Mouse (Mus musculus): ENCODE measurements around the gene Vamp2.
"Not testable (repeated sequence)": the region's sequence is repeated elsewhere in the genome, so short reads cannot be mapped to it uniquely, and the experiment has no call there.

Gene Vamp2

DNA sequence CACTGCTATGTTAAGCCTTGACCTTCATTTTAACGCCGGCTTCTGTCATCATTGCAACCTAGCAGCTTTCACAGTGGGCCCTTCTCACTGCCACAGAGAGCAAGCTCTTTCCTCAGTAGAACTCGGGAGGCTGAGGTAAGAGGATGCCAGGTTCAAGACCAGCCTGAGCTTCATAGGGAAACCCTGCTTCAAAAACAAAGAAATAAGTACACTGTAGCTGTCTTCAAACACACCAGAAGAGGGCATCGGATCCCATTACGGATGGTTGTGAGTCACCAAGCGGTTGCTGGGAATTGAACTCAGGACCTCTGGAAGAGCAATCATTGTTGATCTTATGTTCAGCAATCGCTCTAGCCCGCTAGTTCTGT, 7.5 kb upstream of the Vamp2 start:
- no peak for DNase-seq (ENCODE audit: low read depth)

DNA sequence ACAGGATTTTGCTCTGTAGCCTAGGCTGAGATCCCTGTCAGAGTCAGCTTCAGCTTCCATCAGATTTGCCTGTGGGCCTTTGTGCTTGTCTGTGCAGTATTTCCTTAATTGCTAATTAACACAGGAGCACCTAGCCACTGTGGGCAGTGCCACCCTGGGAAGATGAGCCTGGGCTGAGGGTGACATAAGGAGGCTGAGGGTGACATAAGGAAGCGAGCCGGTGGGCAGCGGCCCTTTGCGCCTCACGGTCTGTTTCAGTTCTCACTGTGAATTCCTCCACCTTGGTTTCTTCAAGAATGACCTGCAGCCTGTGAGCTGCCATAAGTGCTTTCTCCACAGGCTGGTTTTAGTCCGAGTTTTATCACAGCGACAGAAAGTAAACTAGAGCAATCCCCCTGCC, 6.7 kb upstream of the Vamp2 start:
- no peak for DNase-seq (ENCODE audit: low read depth)

- DNase-seq (ENCODE audit: low read depth) = no peak
These were observed 2.7 kb upstream of the Vamp2 start for GRCm38 (mm10) chr11:69085608-69086007.

GRCm38 (mm10) chr11:69086390-69086789, 1.9 kb upstream of the Vamp2 start:
- DNase-seq (ENCODE audit: low read depth) = no peak

- DNase-seq (ENCODE audit: low read depth) = no peak
These were observed 1.2 kb upstream of the Vamp2 start for GRCm38 (mm10) chr11:69087082-69087481.

- DNase-seq (ENCODE audit: low read depth) = no peak
These were observed 693 bp upstream of the Vamp2 start for GRCm38 (mm10) chr11:69087597-69087996.

DNA sequence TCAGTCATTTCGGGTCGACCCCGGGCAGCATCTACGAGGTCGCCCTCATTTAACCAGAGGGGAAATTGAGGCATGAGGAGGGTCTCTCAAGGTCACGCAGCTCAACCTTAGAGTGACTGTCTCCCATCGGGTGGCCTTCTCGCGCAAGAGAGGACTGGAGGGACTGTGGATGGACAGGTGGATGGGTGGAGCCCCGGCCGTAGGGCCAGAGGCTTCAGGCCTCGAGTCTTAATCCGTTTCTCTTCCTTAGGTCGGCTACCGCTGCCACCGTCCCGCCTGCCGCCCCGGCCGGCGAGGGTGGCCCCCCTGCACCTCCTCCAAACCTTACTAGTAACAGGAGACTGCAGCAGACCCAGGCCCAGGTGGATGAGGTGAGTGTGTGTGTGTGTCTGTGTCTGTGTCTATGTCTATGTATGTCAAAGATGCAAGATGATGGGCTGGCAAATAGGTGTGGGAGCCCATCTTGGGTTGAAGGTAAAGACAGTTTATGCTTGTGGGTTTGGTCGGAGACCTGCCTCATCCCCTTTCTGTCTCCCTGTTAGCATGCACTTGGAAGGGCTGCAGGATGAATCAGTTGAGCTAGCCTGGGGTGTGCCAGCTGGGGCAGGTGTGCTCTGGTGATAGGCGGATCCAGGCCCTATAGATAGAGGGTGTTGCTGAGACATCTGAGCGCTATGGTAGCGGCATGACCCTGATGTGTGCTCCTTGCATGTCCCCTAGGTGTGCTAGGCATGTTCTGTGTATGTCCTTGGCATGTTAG, 746 bp downstream of the Vamp2 start:
- no peak for DNase-seq (ENCODE audit: low read depth)

GRCm38 (mm10) chr11:69089616-69090290, 1.5 kb downstream of the Vamp2 start:
- DNase-seq (ENCODE audit: low read depth) = no peak

DNA sequence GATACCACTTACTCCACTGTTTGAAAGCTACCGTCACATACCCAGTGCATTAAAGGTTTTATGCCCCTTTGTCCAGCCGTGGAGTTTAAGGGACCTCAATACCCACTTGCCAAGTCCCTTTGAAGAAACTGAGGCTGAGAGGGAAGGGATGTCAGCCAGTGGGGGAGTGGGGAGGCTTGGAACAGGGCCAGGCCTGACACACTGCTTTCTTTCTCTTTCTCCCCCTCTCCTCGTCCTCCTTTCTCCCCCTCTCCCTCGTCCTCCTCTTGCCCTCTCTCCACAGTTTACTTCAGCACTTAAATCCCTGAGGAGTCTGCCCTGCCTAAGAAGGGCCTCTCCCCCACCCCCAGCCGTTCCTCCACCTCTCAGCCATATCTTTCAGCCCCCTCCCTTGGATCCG, 2.1 kb downstream of the Vamp2 start:
- no peak for DNase-seq (ENCODE audit: low read depth)

GRCm38 (mm10) chr11:69091566-69092385, 3.5 kb downstream of the Vamp2 start:
- no peak for DNase-seq (ENCODE audit: low read depth)

DNA sequence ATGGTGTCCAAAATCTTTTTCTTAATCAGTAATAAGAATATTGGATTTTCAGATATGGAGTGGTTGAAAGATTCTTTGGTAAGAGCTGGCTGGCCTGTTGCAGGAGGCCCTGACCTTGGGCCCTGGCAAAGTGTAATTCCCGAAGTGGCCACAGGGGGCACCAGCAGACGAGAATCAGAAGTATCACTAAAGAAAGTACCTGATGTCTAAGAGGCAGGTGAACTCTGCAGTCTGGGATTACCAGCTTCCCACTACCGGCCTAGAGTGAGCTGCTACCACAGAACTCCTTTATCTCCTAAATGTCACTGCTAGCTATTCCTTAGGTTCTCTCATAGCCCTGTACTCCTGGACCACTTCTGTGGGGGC, 4.1 kb downstream of the Vamp2 start:
- peak; percentile 84 for DNase-seq (ENCODE audit: low read depth)

GRCm38 (mm10) chr11:69092871-69093270, 4.6 kb downstream of the Vamp2 start:
- no peak for DNase-seq (ENCODE audit: low read depth)

DNA sequence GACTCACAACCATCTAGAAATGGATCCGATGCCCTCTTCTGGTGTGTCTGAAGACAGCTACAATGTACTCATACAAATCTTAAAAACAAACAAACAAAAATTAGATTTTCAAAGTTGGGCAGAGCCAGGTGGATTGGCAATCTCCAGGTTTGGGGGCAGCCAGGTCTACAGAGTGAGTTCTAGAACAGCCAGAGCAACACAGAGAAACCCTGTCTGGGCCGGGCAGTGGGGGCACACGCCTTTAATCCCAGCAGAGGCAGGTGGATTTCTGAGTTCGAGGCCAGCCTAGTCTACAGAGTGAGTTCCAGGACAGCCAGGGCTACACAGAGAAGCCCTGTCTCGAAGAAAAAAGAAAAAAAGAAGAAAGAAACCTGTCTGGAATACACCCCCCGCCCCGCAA, 5.6 kb downstream of the Vamp2 start:
- not testable (repeated sequence) for DNase-seq (ENCODE audit: low read depth)

DNA sequence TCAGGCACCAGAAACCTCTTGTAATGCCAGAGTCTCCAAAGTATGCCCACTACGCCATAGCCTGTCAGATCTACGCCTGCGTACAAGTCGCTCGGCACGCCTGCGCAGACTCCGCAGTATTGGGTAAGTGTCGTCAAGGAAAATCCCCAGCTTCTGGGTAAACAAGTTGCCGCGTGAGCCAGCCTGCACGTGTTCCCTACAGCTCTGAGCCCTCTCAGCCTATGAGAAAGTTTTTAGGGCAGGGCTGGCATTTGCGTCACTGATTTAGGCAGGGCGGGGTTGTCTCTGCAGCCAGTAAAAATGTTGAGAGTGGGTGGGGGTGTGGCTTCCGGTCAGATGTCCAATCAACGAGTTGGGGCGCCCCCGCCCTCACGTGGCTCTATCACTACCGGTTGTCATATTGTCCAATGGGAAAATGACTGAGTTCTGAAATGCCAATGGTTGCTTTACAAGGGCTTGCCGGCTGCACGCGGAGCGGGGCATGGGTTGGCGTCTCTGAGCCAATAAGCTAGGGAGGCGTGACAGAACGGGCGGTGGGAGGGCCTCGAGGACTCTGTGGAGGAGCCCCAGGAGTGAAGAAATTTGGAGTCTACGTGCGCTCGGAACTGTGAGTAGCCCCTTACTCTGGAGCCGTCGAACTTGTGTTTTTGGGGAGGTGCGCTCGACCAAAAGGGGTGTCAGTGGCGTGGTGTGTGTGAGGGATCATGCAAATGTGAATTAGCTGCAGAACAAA, 6.6 kb downstream of the Vamp2 start, which contains the start of gene Per1:
Gene Per1, plus strand, starts transcription at position 521 of the 733 bp plus-strand sequence.
- DNase-seq (ENCODE audit: low read depth) = peak; percentile 99

DNA sequence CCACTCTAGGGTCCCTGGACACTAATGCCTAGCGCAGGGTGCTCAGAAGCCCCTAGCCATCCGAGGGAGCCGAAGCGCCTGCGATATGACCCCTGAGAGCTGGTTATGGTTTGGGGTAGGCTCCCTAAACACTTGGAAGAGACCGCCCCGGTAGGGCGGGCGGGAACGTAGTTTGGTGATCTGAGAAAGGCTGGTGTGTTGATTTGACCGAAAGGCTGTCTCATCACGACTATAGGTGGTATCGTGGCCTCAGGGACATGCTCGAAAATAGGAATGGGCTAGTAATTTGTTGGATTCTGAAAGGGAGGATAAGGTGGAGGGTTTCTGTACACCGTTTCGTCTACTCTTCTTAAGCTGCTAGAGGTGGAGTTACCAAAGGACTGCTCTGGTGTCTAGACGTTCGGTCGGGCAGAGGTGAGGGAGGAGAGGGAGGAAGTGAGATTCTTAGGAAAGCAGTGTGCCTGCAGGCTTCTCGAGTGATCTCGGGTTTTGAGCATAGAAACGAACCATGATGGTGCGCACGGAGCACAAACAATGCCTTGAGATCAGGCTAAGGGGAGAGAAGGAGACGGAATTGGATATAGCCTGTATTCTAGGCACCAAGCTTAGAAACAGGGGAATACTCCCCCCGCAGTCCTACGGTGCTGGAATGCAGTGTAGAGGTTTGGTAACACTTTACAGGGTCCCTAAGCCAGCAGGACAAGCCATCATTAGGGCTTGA, 7.4 kb downstream of the Vamp2 start:
- peak; percentile 47 for DNase-seq (ENCODE audit: low read depth)

DNA sequence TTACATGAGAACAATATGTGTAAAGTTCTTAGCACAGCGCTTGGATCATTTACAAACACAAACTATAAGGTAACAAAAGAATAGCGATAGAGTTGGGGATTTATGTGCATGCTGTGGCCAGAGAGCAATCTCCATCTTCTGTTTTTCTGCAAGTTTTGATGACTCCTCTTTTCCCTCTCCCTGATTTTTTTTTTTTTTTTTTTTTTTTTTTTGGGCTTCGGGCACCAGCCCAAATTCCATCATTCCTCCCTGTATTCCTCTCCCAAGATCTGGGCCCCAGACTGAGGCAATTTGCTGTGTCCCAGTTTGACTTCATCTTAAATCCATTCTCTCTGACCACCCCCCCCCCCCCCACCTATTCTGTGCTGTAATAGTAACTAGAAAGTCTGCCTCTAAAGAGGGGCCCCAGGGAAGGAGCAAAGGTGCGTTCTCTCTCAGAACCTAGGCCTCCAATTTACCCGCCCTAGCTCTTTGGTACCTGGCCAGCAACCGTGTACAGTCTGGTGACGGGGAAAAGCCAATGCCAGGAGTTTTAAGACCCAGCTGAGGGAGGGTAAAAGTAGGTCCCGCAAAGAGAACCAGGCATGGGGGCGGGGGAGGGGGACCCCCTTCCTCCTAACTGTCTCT, 8.2 kb downstream of the Vamp2 start:
- DNase-seq (ENCODE audit: low read depth) = peak; percentile 93

DNA sequence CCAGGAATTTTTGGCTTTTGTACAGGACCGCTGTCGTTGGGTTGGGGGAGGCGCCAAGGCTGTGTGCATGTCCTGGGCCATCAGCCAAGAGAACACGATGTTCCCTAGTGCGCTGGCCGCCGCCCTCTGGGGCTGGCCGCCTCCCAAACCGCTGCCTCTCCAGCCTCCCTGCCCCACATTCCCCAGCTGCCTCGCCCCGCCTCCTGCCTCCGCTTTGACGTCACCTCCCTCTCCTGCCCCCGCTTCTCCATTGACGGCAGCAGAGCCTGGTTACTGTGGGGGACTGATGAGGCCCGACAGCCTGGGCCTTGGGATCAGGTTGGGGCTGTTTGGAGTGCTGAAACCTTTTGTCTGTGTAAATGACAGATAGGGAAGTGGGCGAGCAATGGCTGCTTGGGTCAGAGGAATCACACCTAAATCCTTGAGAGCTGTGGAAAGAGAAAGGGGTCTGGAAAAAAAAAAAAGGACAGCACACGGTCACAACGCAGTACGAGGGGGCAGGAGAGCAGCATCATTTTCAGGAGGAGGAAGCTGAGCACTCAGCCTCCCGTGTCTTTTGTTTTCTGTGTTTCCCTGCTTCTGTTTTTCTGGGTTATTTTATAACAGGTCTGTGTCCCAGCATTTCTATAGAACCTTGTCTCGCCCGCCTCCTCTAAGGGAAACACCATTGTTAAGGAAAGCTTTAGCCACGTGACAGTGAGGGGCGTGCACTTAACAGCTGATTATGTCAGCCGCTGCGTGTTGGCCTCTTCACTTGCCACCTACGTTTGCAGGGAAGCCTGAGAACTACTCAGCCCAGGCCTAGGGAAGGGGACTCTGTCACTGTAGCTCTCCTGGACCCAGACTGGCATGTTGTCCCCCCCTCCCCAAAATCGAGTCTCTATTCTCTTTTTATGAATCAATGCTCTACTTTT, 9.0 kb downstream of the Vamp2 start:
- DNase-seq (ENCODE audit: low read depth) = peak; percentile 100

- DNase-seq (ENCODE audit: low read depth) = no peak
These were observed 9.9 kb downstream of the Vamp2 start for GRCm38 (mm10) chr11:69098039-69098761.

- peak; percentile 99 for DNase-seq (ENCODE audit: low read depth)
These were observed 10.4 kb downstream of the Vamp2 start for GRCm38 (mm10) chr11:69098762-69099091.
